Mouse (Mus musculus) midbrain, embryonic 14.5 days (tissue): Measurements from ENCODE around the gene Zfand6. TPM values are rescaled to one million over a fixed set of nuclear protein-coding genes. Genes with fewer than 3 reads are reported as not detected.
A peak's percentile ranks its signal among the peaks of the same experiment; 100 is the strongest.

ENCODE experiments used
- ATAC-seq: fragments of 200-750 bp; cut with Nextera tagmentation; 2 replicates; pipeline ENCODE4 v1.8.0; 2017; ENCODE audit warnings: moderate number of reproducible peaks, moderate library complexity; ENCODE audit not compliant: low FRiP score, low TSS enrichment
- DNase-seq: peaks from one replicate; pipeline ENCODE4 v3.0.0-alpha.2; 2015
- H3K27ac ChIP-seq: fragments of 300-500 bp; sonication (generic); replicated peaks from 2 replicates; pipeline ENCODE4 v1.5.1; 2014; ENCODE audit warnings: mild to moderate bottlenecking, low read depth, low read length, moderate library complexity
- H3K27me3 ChIP-seq: fragments of 300-500 bp; sonication (generic); 2 replicates; pipeline ENCODE4 v1.6.1; 2014; ENCODE audit warnings: low read length, control low read depth, mixed read lengths; ENCODE audit not compliant: control insufficient read depth, insufficient read depth
- H3K36me3 ChIP-seq: fragments of 300-500 bp; sonication (generic); 2 replicates; pipeline ENCODE4 v1.6.1; 2014; ENCODE audit warnings: low read length, control low read depth; ENCODE audit not compliant: control insufficient read depth, insufficient read depth
- H3K4me1 ChIP-seq: fragments of 300-500 bp; sonication (generic); 2 replicates; pipeline ENCODE4 v1.6.1; 2014; ENCODE audit warnings: mild to moderate bottlenecking, antibody characterized with exemption, low read length, control low read depth; ENCODE audit not compliant: control insufficient read depth, insufficient read depth
- H3K4me2 ChIP-seq: fragments of 300-500 bp; sonication (generic); 2 replicates; pipeline ENCODE4 v1.6.1; 2014; ENCODE audit warnings: mild to moderate bottlenecking, low read length, moderate library complexity
- H3K4me3 ChIP-seq: fragments of 300-500 bp; sonication (generic); replicated peaks from 2 replicates; pipeline ENCODE4 v1.5.1; 2014; ENCODE audit warnings: low read depth, low read length
- H3K9ac ChIP-seq: fragments of 300-500 bp; sonication (generic); replicated peaks from 2 replicates; pipeline ENCODE4 v1.6.1; 2014; ENCODE audit warnings: mild to moderate bottlenecking, low read length, moderate library complexity
- H3K9me3 ChIP-seq: fragments of 300-500 bp; sonication (generic); 2 replicates; pipeline ENCODE4 v1.6.1; 2016; ENCODE audit warnings: low read length, control low read depth, mixed read lengths; ENCODE audit not compliant: control insufficient read depth
- WGBS: fragments of 180-500 bp; shearing (Covaris S2); extraction: QIAGEN DNeasy Blood & Tissue Kit; methylation state at CpG from one replicate; pipeline ENCODE4 v1.1.7; 2014; 5-methylcytosine and 5-hydroxymethylcytosine counted together
- polyA plus RNA-seq: library from polyadenylated mRNA; unstranded; fragments of >200 nt; fragmentation: Nextera tagmentation; extraction: Ambion mirVana; gene quantifications from 2 replicates; pipeline ENCODE4 v1.2.1, GENCODE M21; 2014

Gene Zfand6
- polyA plus RNA-seq, 1 experiment from 2014 or later, result 206 TPM

DNA sequence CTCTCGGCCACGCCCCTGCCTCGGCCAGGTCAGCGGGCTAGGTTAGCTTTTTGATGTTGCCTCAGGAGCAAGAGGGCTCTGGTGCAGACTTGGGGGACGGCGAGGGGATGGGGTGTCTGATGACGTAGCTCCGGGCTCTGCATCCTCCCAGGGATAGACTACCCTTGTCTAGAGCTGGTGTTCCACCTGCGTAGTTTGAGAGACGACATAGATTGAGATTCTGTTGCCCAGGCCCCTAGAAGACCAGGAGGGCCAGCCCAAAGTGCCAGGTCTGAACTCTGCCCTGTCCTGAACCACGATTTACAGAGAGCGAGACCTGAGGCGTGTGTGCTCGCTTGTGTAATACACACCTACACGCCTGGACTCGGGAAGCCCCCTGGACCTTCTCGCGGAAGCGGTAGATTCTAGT is 346 bp upstream of the Zfand6 start:
- H3K36me3 ChIP-seq, result no peaks in the 10 kb centered on the region
- no peak for DNase-seq
- WGBS, result 5% methylated on average over 19 of the region's 19 CpGs
- H3K27me3 ChIP-seq, result no peaks in the 10 kb centered on the region
- peak overlapping the region; percentile 44 for H3K9ac ChIP-seq
- H3K27ac ChIP-seq, result no peak overlapping the region
- 0 out of 2 replicates have a peak, but pooled peaks cover 3% of the 10 kb centered on the region for H3K4me1 ChIP-seq
- H3K4me3 ChIP-seq, result peak overlapping the region; percentile 85
- no peaks in the 10 kb centered on the region for H3K9me3 ChIP-seq
- no peak for ATAC-seq
- H3K4me2 ChIP-seq, result peak overlapping the region; percentile 75

- 0 out of 2 replicates have a peak, but pooled peaks cover 3% of the 10 kb centered on the region for H3K4me1 ChIP-seq
- no peak for ATAC-seq
- H3K4me2 ChIP-seq, result no peak overlapping the region
- H3K9ac ChIP-seq, result no peak overlapping the region
- no peaks in the 10 kb centered on the region for H3K36me3 ChIP-seq
- H3K27me3 ChIP-seq, result no peaks in the 10 kb centered on the region
- no peak for DNase-seq
- no peak overlapping the region for H3K27ac ChIP-seq
- WGBS, result 73% methylated on average over 12 of the region's 12 CpGs
- no peak overlapping the region for H3K4me3 ChIP-seq
- H3K9me3 ChIP-seq, result no peaks in the 10 kb centered on the region
These were observed 1.8 kb downstream of the Zfand6 start for GRCm38 (mm10) chr7:84687653-84688580.

GRCm38 (mm10) chr7:84686380-84686779 is 3.4 kb downstream of the Zfand6 start:
- Histone ChIP-seq H3K4me1 (0 out of 2 replicates have a peak, but pooled peaks cover 3% of the 10 kb centered on the region), H3K9ac (no peak overlapping the region), H3K27me3 (no peaks in the 10 kb centered on the region), H3K4me2 (no peak overlapping the region), H3K9me3 (no peaks in the 10 kb centered on the region), H3K36me3 (no peaks in the 10 kb centered on the region), H3K27ac (no peak overlapping the region), H3K4me3 (no peak overlapping the region)
- 88% methylated on average over 2 of the region's 2 CpGs for WGBS
- no peak for DNase-seq
- ATAC-seq, result no peak

GRCm38 (mm10) chr7:84684675-84685074 is 5.1 kb downstream of the Zfand6 start:
- Histone ChIP-seq H3K27ac (no peak overlapping the region), H3K4me2 (no peak overlapping the region), H3K9me3 (no peaks in the 10 kb centered on the region), H3K9ac (no peak overlapping the region), H3K4me3 (no peak overlapping the region), H3K4me1 (peaks cover 7% of the 10 kb centered on the region; the same call in 1 of the 2 replicates), H3K36me3 (no peaks in the 10 kb centered on the region), H3K27me3 (no peaks in the 10 kb centered on the region)
- DNase-seq, result no peak
- ATAC-seq, result no peak
- WGBS, result 100% methylated on average over 1 of the region's 1 CpGs

GRCm38 (mm10) chr7:84681558-84681957 is 8.2 kb downstream of the Zfand6 start:
- Histone ChIP-seq H3K27me3 (no peaks in the 10 kb centered on the region), H3K9me3 (no peaks in the 10 kb centered on the region), H3K4me3 (no peak overlapping the region), H3K4me1 (peaks cover 10% of the 10 kb centered on the region; the same call in 1 of the 2 replicates), H3K36me3 (no peaks in the 10 kb centered on the region), H3K9ac (no peak overlapping the region), H3K27ac (no peak overlapping the region), H3K4me2 (no peak overlapping the region)
- DNase-seq (no peak), ATAC-seq (no peak)
- WGBS, result 79% methylated on average over 1 of the region's 1 CpGs

DNA sequence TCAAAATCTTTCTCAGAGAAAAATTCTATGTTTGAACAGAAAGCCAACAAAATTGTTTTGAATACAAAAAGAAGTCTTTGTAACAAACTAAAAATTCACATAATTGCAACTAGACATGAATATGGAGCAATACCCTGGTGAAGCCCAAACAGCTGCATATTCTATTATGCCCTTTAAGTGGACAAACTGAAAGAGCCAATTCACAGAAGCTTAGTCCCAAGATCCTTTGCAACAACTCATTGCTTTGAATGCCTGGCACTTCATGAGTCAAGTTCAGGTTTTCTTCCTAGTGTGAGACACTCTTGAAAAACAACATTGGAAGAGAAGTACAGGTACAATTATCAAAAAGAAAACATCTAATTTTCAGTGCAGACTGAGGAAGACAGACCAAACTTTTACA is 8.8 kb downstream of the Zfand6 start:
- ATAC-seq (no peak), DNase-seq (peak; percentile 17)
- H3K9ac ChIP-seq, result no peak overlapping the region
- no peak overlapping the region for H3K4me3 ChIP-seq
- no peaks in the 10 kb centered on the region for H3K36me3 ChIP-seq
- no peak overlapping the region for H3K27ac ChIP-seq
- H3K27me3 ChIP-seq, result no peaks in the 10 kb centered on the region
- no peak overlapping the region for H3K4me2 ChIP-seq
- peaks cover 10% of the 10 kb centered on the region; the same call in 1 of the 2 replicates for H3K4me1 ChIP-seq
- no peaks in the 10 kb centered on the region for H3K9me3 ChIP-seq

- no peak overlapping the region for H3K9ac ChIP-seq
- H3K4me3 ChIP-seq, result peak overlapping the region; percentile 49
- DNase-seq, result no peak
- peak overlapping the region; percentile 51 for H3K4me2 ChIP-seq
- no peaks in the 10 kb centered on the region for H3K36me3 ChIP-seq
- no peaks in the 10 kb centered on the region for H3K9me3 ChIP-seq
- ATAC-seq, result no peak
- 77% methylated on average over 2 of the region's 2 CpGs for WGBS
- H3K27me3 ChIP-seq, result no peaks in the 10 kb centered on the region
- 0 out of 2 replicates have a peak overlapping the region, but pooled peaks have one; percentile 13 for H3K27ac ChIP-seq
- H3K4me1 ChIP-seq, result peaks cover 10% of the 10 kb centered on the region; the same call in 1 of the 2 replicates
These were observed 9.7 kb downstream of the Zfand6 start for GRCm38 (mm10) chr7:84680092-84680491.

DNA sequence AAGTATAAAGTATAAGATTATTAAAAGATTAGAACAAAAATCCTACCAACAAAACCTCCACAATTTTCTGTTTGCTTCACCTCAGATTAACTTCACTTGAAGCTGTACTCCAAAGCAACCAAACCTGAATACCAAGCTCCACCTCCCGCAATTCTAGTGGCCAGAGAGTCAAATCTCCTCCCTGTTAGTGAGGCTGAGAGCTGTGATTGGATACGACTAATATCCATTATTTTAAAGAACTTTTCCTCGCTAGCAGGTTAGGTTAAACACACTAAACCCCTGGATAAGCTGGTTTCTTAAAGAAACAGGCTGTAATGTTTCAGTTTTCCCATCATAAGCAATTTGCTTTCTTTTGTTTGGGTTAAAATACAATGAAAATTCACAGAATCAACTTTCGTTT is 10.5 kb downstream of the Zfand6 start:
- Histone ChIP-seq H3K9ac (peak overlapping the region; percentile 34; the same call in 1 of the 2 replicates), H3K36me3 (no peaks in the 10 kb centered on the region), H3K27me3 (no peaks in the 10 kb centered on the region), H3K4me2 (peak overlapping the region; percentile 51), H3K4me1 (peaks cover 10% of the 10 kb centered on the region; the same call in 1 of the 2 replicates), H3K4me3 (peak overlapping the region; percentile 49), H3K27ac (no peak overlapping the region), H3K9me3 (no peaks in the 10 kb centered on the region)
- 4% methylated on average over 4 of the region's 4 CpGs for WGBS
- DNase-seq (peak; percentile 92), ATAC-seq (peak; percentile 97)
